Mouse (Mus musculus) spleen, postnatal 4 days (tissue): ENCODE data around the gene Myod1.
A peak's percentile ranks its signal among the peaks of the same experiment; 100 is the strongest.

Source experiments
- DNase-seq, 2 experiments: peaks; one replicate each; pipeline ENCODE4 v3.0.0; 2022; ENCODE audit warnings: low spot score in 2 of 2

Gene Myod1

GRCm38 (mm10) chr7:46376172-46377007 is at the start of gene Myod1:
Gene Myod1 (plus strand): TSS chr7:46376474.
- DNase-seq: peak in 1 of 2 experiments; percentile 11

- no peak for DNase-seq
Measured at GRCm38 (mm10) chr7:46327896-46328295, 48.4 kb upstream of the Myod1 start.

- no peak for DNase-seq
Measured at GRCm38 (mm10) chr7:46337397-46337796, 38.9 kb upstream of the Myod1 start.

GRCm38 (mm10) chr7:46339818-46340217 is 36.5 kb upstream of the Myod1 start:
- DNase-seq: no peak

- DNase-seq: no peak
Measured at GRCm38 (mm10) chr7:46340295-46340694, 36.0 kb upstream of the Myod1 start.

- DNase-seq: no peak
Measured at GRCm38 (mm10) chr7:46341471-46341870, 34.8 kb upstream of the Myod1 start.

- DNase-seq: no peak
Measured at GRCm38 (mm10) chr7:46347692-46348091, 28.6 kb upstream of the Myod1 start.

GRCm38 (mm10) chr7:46348813-46349212 is 27.5 kb upstream of the Myod1 start:
- no peak for DNase-seq

- DNase-seq: no peak
Measured at GRCm38 (mm10) chr7:46350119-46350702, 26.1 kb upstream of the Myod1 start.

- DNase-seq: no peak
Measured at GRCm38 (mm10) chr7:46352748-46353147, 23.5 kb upstream of the Myod1 start.

- no peak for DNase-seq
Measured at GRCm38 (mm10) chr7:46353216-46353615, 23.1 kb upstream of the Myod1 start.

- DNase-seq: no peak
Measured at GRCm38 (mm10) chr7:46353875-46354274, 22.4 kb upstream of the Myod1 start.

- DNase-seq: no peak
Measured at GRCm38 (mm10) chr7:46361776-46362175, 14.5 kb upstream of the Myod1 start.

GRCm38 (mm10) chr7:46364154-46364553 is 12.1 kb upstream of the Myod1 start:
- no peak for DNase-seq

GRCm38 (mm10) chr7:46365810-46366209 is 10.5 kb upstream of the Myod1 start:
- DNase-seq: no peak

GRCm38 (mm10) chr7:46371104-46371503 is 5.2 kb upstream of the Myod1 start:
- no peak for DNase-seq

- no peak for DNase-seq
Measured at GRCm38 (mm10) chr7:46377008-46377346, 703 bp downstream of the Myod1 start.

- DNase-seq: peak in 1 of 2 experiments; percentile 25
Measured at GRCm38 (mm10) chr7:46378123-46378522, 1.8 kb downstream of the Myod1 start.

GRCm38 (mm10) chr7:46378983-46379382 is 2.7 kb downstream of the Myod1 start:
- peak; percentile 27 to 72 for DNase-seq

- no peak for DNase-seq
Measured at GRCm38 (mm10) chr7:46380625-46381024, 4.4 kb downstream of the Myod1 start.

GRCm38 (mm10) chr7:46387430-46387829 is 11.2 kb downstream of the Myod1 start:
- DNase-seq: no peak

- DNase-seq: no peak
Measured at GRCm38 (mm10) chr7:46389456-46390085, 13.3 kb downstream of the Myod1 start.

- no peak for DNase-seq
Measured at GRCm38 (mm10) chr7:46390226-46390625, 14.0 kb downstream of the Myod1 start.
